Comparison of ENCODE assay signal across 8 mouse cellular contexts in genomic region chr11:119022068-119022894, GRCm38 (mm10). TPM values are rescaled to one million over a fixed set of nuclear protein-coding genes. Genes with fewer than 3 reads are reported as not detected.
DNase-seq lines count a peak whose midpoint lies in the region; ATAC-seq lines count a peak whose summit lies in the region.

No protein-coding gene starts in this region.

- no peak for ATAC-seq in embryonic facial prominence, embryonic 15.5 days (ENCODE audit: insufficient number of reproducible peaks, low FRiP score, low TSS enrichment, low read depth)
- no peak; the same call in 1 of the 2 replicates for ATAC-seq in limb, embryonic 13.5 days (ENCODE audit: low FRiP score, low read depth)
- no peak for ATAC-seq in stomach, embryonic 15.5 days (ENCODE audit: insufficient read depth, low FRiP score, low read depth)

- peak; percentile 2 for DNase-seq in right cerebral cortex, postnatal 14 days
- no peak for DNase-seq in right cerebral cortex, postnatal 36 days (ENCODE audit: low spot score in 2 of 2)
- DNase-seq in adrenal gland, adult (ENCODE audit: inconsistent age in 2 of 2, low spot score in 1 of 2) = no peak
- no peak for DNase-seq in retina, embryonic 14.5 days (ENCODE audit: low spot score)
- no peak for DNase-seq in thymus, adult 18-20 months

- H3K9me3 ChIP-seq in embryonic facial prominence, embryonic 15.5 days (replicated peaks) = no peaks in the 10 kb centered on the region
- no peaks in the 10 kb centered on the region for H3K9me3 ChIP-seq in limb, embryonic 13.5 days
- H3K9me3 ChIP-seq in stomach, embryonic 15.5 days = no peaks in the 10 kb centered on the region

- no peaks in the 10 kb centered on the region for H3K27me3 ChIP-seq in embryonic facial prominence, embryonic 15.5 days
- H3K27me3 ChIP-seq in limb, embryonic 13.5 days = no peaks in the 10 kb centered on the region
- H3K27me3 ChIP-seq in stomach, embryonic 15.5 days (replicated peaks) = no peaks in the 10 kb centered on the region; the same call in 1 of the 2 replicates

- H3K27ac ChIP-seq in embryonic facial prominence, embryonic 15.5 days (replicated peaks) = peak overlapping the region; percentile 92
- H3K27ac ChIP-seq in limb, embryonic 13.5 days = peak overlapping the region; percentile 97
- peak overlapping the region; percentile 78 for H3K27ac ChIP-seq in stomach, embryonic 15.5 days

- peak overlapping the region; percentile 96 for H3K4me3 ChIP-seq in embryonic facial prominence, embryonic 15.5 days (replicated peaks)
- peak overlapping the region; percentile 92 for H3K4me3 ChIP-seq in limb, embryonic 13.5 days
- H3K4me3 ChIP-seq in stomach, embryonic 15.5 days (replicated peaks) = peak overlapping the region; percentile 73

- WGBS in embryonic facial prominence, embryonic 15.5 days = 4% methylated on average over 42 of the region's 42 CpGs
- WGBS in limb, embryonic 13.5 days = 4% methylated on average over 42 of the region's 42 CpGs
- WGBS in stomach, embryonic 15.5 days = 4% methylated on average over 42 of the region's 42 CpGs

- peak overlapping the region; percentile 63 for H3K9ac ChIP-seq in embryonic facial prominence, embryonic 15.5 days
- peak overlapping the region; percentile 97 for H3K9ac ChIP-seq in limb, embryonic 13.5 days
- peak overlapping the region; percentile 42 for H3K9ac ChIP-seq in stomach, embryonic 15.5 days

- peaks cover 44% of the 10 kb centered on the region for H3K4me1 ChIP-seq in embryonic facial prominence, embryonic 15.5 days
- peaks cover 40% of the 10 kb centered on the region for H3K4me1 ChIP-seq in limb, embryonic 13.5 days
- peaks cover 35% of the 10 kb centered on the region for H3K4me1 ChIP-seq in stomach, embryonic 15.5 days

- H3K4me2 ChIP-seq in embryonic facial prominence, embryonic 15.5 days (replicated peaks) = peak overlapping the region; percentile 77
- H3K4me2 ChIP-seq in limb, embryonic 13.5 days (replicated peaks) = peak overlapping the region; percentile 77
- H3K4me2 ChIP-seq in stomach, embryonic 15.5 days = peak overlapping the region; percentile 88

- peaks cover 11% of the 10 kb centered on the region for H3K36me3 ChIP-seq in embryonic facial prominence, embryonic 15.5 days
- H3K36me3 ChIP-seq in limb, embryonic 13.5 days = peaks cover 19% of the 10 kb centered on the region
- no peaks in the 10 kb centered on the region for H3K36me3 ChIP-seq in stomach, embryonic 15.5 days

RNA-seq across cellular contexts. Expression of gene Cbx2, which starts 0.5 kb away (rescaled TPM):
- polyA plus RNA-seq in embryonic facial prominence, embryonic 15.5 days (2015; fragmentation: Nextera tagmentation; extraction: Ambion mirVana) = 35.2 and 37.0 TPM in 2 replicates
- 62.8 and 66.7 TPM in 2 replicates for polyA plus RNA-seq in limb, embryonic 13.5 days (2015; fragmentation: Nextera tagmentation; extraction: Ambion mirVana)
- 21.3 and 24.8 TPM in 2 replicates for polyA plus RNA-seq in stomach, embryonic 15.5 days (2015; fragmentation: Nextera tagmentation; extraction: Ambion mirVana)

RNA-seq across cellular contexts. Expression of gene Cbx8, which starts 18.5 kb away (rescaled TPM):
- polyA plus RNA-seq in embryonic facial prominence, embryonic 15.5 days (2015; fragmentation: Nextera tagmentation; extraction: Ambion mirVana) = 9.2 and 10.3 TPM in 2 replicates
- 9.4 and 10.6 TPM in 2 replicates for polyA plus RNA-seq in limb, embryonic 13.5 days (2015; fragmentation: Nextera tagmentation; extraction: Ambion mirVana)
- polyA plus RNA-seq in stomach, embryonic 15.5 days (2015; fragmentation: Nextera tagmentation; extraction: Ambion mirVana) = 6.9 and 7.2 TPM in 2 replicates

RNA-seq across cellular contexts. Expression of gene Enpp7, which starts 34.3 kb away (rescaled TPM):
- polyA plus RNA-seq in embryonic facial prominence, embryonic 15.5 days (2015; fragmentation: Nextera tagmentation; extraction: Ambion mirVana) = not detected in 2 replicates
- not detected in 2 replicates for polyA plus RNA-seq in limb, embryonic 13.5 days (2015; fragmentation: Nextera tagmentation; extraction: Ambion mirVana)
- not detected in 2 replicates for polyA plus RNA-seq in stomach, embryonic 15.5 days (2015; fragmentation: Nextera tagmentation; extraction: Ambion mirVana)

Comparison
In these comparisons a context has a peak if more than half of its experiments do, and no peak if none do; other contexts are left out.
1. H3K9ac ChIP-seq: peak in every context shown above with its lines; median percentile 97 in limb, embryonic 13.5 days; 63 in embryonic facial prominence, embryonic 15.5 days; 42 in stomach, embryonic 15.5 days.